Mouse (Mus musculus): Measurements from ENCODE around the gene Fcrlb.

Fcrlb gene

DNA sequence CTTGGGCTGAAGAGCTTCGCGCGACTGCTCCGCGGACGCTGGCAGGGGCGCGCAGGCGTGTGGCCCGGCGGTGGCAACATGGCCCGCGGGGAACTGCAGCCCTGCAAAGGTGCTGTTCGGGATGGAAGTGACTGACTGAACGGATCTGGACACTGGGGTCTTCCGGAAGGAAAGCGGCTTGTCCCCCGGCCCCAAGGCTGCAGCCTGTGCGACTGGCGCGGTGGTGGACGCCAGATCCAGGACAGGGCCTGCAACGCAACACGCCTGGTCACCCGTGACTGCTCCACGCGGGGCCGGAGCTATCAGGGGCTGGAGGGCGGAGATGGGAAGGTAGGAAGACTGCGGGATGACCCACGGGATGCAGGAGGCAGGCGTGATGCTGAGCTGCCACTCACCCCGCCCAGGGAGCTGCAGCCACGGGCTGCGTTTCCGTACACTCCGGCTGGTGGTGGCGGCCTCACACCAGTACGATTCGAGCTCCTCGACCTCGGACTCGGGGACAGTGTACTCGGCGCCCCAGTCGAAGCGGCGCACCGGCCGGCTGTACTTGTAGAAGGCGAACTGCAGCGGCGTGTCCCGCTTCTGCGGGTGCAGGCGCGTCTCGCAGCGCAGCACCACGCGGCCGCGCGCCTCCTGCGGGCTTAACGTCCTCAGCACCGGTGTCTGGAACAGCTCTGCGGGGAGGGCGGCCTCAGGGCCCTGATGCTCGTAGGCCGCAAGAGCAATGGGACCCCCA is 5.1 kb downstream of the Fcrlb start:
- no peak for DNase-seq (ENCODE audit: low read depth)

DNA sequence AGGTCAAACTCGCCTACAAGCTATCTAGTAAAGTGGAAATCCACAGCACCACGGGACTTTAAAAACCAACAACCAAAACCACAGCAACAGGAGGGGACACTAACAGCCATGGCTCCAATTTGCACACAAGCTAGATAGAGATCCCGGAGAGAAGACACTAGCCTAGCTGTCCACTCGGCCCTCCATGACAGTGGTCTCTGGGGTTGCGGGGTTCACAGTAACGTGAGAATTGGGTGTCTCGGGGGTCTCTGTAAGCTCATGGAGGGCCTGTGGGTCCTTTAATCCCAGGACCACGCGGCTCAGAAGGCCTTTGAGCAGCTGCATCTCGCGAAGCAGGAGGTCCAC is 5.7 kb downstream of the Fcrlb start:
- no peak for DNase-seq (ENCODE audit: low read depth)

DNA sequence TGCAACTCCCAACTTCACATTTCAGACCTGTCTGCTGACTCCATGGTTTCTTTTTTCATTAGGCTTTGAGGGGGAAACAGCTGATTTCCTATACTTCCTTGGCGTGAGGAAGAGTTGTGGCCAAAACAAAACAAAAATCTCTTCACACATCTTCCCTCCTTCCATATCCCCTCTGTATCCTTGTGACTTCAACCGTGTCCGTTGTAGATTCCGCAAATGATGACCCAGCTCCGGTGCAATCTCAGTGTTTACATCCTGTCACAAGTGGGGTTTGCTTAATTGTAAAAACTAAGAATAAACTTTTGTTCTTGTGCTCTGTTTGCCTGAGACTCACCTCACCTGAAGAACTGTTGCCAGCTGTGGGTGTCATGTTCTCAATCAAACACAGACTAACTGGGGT is 9.3 kb downstream of the Fcrlb start:
- no peak for DNase-seq (ENCODE audit: low read depth)

DNA sequence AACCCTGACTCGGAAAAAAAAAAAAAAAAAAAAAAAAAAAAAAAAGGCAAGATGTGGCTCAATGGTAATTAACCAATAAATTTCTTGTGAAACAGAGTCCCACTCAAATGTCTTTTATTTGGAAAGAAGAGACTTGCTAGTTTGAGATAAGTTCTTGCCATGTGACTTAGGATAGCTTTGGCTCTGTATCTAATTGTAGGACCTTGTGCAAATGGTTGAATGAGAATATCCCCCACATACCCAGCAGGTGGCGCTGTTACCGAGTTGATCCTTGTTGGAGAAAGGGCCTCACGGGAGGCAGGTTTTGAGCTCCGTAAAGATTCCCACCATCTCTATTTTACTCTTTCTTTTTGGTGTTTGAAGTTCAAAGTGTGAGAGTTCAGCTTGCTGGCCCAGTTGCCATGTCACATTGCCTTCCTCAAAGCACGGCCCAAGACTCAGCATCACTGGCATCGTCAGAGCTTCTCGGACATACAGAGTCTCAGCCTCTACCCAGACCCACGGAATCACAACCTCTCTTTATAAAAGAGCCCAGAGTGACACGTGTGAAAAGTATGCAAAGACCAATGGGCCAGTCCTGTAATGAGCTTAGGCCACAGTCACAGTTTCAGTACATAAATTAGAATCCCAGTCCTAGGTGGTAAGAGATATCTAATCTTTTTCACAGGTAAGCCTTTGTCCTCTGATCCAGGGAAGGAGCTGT is 11.1 kb downstream of the Fcrlb start:
- peak; percentile 51 for DNase-seq (ENCODE audit: low read depth)

DNA sequence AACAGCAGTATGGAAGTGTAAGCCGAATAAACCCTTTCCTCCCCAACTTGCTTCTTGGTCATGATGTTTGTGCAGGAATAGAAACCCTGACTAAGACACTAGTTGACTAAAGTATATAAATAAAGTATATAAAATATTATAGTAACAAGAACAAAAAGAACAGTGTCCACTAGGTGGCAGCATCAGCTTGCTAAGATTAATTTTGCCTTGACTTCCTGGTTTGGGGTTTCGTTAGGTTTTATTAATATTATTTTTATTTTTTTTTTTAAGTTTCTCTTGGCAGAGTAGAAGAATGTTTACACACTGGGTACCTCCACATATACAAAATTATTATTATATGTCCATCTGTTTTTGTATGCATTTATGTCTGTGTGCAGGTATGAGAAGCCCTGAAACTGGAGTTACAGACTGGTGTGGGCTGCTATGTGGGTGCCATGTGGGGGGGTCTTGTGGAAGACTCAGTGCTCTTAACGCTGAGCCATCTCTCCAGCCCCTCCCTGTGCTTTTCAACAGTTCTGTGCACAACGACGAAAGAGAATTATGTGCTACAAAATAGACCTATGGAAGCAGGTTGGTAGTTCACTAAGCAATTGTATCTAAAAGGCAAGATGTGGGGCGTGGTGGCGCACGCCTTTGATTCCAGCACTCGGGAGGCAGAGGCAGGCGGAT is 11.8 kb downstream of the Fcrlb start:
- no peak for DNase-seq (ENCODE audit: low read depth)

DNA sequence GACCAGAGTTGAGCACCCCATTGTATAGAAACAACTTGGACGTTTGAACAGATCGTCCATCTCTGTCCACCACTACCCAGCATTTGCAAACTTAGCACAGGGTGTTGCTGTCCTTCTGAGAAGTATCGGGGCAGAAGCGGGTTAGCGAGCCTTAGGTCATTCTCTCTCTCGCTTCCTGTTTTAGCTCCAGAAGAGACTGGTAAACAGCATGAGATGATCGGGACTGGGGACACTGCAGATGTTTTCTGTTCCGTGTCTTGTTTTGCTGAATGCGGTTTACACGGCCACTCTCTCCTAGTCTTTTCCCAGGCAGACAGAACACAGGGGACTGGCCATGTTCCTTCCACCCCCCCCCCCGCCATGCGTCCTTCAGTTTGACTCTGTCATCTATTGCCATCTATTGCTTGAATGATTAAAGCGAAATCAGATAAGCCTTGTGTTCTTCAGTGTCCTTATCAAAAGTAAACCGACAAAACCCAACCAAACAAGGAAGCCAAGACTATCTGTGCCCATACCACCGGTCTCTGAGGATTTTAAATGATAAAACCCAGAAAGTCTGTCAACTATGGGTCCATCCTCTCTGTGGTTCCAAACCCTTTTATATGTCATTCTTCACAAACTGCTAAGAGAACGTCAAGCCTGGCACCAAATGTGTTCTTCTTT is 14.2 kb downstream of the Fcrlb start:
- no peak for DNase-seq (ENCODE audit: low read depth)

DNA sequence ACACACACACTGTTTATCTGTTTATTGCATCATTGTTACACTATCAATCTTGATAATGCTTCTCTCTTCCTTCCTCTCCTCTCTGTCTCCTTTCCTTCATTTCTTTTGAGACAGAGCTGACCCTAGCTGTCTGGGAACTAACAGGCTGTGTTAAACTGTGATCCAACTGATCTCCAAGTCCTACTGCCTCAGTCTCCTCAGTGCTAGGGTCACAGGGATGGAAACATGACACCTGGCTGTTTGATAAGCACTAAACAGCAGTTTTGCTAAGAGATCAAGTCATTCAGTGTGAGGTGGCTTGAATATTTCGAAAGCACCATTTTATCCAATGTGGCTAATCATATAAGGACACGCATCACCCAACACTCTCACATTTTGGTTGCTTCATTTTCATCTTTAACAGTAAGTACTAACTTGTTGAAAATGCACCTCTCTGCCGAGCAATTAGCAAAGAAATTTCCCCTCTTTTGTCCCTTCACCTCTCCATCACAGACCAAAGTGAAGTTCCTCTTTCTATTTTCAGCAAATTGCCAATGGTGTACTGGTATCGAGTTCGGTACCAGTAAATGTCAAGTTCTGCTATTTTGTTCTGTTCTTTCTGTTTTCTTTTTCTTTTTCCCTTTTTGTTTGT is 16.0 kb downstream of the Fcrlb start:
- DNase-seq (ENCODE audit: low read depth), result no peak

DNA sequence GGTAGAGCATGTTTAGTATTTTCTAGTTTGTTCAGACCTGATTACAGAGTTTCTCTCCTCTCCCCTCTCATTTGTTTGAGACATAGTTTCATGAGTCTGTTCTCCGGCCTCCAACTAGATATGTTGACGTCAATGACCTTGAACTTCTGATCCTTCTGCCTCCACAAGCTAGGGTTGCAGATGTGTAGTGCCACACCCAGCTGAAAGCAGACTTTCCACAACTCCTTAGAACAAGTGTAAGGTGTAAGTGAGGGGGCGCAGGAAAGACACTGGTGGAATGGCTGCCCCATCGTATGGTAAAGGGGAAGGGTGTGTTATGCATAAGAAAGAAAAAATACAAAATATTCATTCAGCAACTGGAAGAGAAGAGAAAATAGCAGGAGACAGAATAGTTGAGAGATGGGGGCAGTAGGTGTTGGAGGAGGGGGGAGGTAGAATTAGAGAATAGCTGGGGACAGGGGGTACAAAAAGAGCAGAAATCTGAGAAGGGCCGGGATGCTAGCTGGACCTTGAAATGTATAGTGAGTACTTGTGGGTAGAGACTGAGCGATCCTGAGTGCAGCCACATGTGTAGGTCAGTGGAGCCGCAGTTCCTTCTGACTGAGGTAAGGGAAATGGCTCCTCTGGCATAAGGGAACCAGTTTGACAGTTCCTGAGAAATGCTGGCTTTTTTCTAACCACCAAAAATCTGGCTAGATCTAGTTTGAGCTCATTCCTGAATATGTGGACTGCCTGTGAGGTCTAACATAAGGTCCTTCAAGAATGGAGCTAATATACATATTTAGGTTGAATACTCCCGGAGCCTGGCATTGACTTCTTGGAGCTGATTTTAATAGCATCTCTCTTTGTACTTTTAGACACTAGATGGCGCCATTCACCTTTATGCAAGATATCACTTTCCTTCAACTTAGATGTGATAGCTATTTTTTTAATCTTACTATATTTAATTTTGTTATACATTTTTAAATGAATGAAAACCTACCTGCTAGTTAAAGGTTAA is 17.8 kb downstream of the Fcrlb start:
- DNase-seq (ENCODE audit: low read depth), result no peak

DNA sequence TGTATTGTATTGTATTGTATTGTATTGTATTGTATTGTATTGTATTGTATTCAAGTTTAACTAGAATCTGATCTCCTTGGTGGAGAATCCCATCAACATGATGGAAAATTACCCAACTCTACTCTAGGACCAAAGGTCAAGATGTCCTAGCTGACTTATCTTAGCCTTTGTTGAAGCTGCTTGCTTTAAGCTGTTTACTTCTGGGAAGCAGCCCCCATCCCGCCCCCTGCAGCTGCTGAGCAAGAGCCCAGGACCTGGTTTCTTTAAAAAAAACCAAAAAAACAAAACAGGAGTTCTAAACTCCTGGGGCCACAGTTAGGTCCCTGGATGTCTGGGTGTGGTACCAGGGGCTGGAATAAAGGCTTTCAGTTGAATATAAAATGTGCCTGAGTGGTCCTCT is 20.5 kb downstream of the Fcrlb start:
- DNase-seq (ENCODE audit: low read depth), result no peak

DNA sequence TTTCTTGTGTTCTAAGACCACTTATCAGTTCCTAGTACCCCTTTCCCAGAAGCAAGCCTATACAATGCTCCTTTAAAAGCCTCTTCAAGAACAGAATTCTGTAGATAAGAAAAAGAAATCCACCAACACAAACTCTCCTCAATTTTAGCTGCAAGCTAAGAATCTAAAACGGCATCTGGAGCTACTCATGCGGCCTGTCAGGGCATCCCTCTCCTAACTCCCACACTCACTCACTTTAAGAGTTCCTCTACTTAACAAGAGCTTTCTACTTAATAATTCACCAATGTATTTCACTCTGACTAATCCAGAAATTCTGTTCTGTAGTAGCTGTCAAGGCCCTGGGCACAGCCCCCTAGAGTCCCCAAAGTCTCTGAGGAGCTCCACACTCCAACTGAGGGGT is 21.1 kb downstream of the Fcrlb start:
- DNase-seq (ENCODE audit: low read depth), result no peak

DNA sequence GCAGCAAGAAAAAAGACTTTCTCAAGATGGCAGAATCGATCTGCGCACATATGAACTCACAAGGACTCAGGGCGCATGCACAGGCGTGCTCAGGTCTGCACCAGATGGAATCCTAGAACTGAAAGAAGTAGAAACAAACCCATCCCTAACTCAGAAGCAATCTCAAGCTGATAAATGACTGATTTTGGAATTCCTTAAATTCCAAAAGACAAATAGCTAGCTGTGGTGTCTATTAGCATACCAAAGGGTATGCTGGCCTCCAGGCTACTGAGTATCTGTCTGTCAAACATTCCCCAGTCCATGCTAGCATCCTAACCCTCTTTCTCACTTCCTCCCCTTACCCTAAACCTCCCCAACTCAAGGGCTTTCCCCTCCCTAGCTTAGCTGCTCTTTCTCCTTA is 23.4 kb downstream of the Fcrlb start:
- no peak for DNase-seq (ENCODE audit: low read depth)

DNA sequence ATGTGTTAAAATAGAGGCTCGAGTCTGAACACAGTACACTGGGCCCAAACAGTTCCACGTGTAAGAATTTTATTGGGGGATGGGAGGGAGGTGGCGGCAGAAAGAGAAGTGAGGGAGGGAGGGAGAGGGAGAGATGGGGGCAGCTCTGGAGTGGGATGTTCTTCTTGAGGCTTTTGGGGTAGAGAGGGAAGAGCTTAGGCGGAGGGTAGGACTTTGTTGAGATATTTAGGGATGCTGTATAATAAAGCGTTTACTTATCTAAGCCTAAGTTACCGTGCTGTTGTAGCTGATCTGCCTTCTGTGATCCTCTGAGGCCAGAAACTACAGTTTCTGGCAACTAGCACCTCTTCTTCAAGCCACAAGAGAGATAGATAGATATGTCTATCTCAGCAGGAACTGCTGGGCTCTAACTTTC is 26.7 kb downstream of the Fcrlb start:
- no peak for DNase-seq (ENCODE audit: low read depth)

DNA sequence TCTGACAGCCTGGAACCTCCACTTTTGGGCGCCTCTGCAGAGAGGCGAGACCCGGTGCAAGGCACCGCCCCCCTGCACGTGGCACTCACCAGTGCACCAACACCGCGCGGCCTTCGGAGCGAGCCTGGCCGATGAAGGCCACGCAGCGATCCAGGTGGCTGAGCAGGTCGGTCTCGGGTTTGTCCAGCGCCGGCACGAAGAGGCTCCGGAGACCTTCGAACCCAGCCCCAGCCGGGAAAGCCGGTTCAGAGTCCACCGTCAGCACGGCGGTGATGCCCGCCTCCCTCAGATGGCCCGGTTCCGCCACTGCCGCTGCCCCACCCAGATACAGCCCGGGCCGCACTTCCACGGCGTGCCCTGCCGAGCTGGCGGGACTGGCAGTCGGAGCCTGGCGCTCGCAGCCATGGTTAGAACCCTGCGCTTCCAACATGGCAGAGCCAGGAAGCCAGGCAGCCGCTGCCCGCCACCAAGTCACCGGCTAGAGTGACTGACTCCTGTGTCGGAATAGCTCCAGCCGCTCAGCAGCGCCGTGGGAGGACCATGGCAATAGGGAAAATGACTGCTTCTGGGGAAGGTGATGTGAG is 27.7 kb downstream of the Fcrlb start, which contains the start of the genes Gm26620 and Dusp12:
Gene Gm26620 (plus strand): TSS at position 88 of the 584 bp plus-strand sequence.
Gene Dusp12 (minus strand): TSS at position 563 of the 584 bp plus-strand sequence.
- peak; percentile 84 for DNase-seq (ENCODE audit: low read depth)

DNA sequence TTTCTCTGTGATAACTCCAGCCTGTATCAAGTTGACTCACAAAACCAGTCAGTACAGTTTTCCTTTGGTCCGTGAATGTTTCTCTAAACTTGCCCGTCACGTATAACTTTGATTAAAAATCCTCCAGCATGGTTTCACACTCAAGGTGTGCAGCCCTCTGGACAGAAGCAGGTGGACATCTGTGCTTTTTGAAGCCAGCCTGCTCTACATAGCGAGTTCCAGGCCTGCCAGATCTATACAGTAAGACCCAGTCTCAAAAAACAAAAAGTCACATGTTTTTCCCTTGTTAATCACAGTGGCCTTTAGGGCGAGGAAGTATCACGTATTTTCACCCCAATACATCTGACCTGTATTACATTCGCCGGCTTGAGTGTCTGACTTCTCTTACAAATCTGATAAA is 28.4 kb downstream of the Fcrlb start:
- no peak for DNase-seq (ENCODE audit: low read depth)

DNA sequence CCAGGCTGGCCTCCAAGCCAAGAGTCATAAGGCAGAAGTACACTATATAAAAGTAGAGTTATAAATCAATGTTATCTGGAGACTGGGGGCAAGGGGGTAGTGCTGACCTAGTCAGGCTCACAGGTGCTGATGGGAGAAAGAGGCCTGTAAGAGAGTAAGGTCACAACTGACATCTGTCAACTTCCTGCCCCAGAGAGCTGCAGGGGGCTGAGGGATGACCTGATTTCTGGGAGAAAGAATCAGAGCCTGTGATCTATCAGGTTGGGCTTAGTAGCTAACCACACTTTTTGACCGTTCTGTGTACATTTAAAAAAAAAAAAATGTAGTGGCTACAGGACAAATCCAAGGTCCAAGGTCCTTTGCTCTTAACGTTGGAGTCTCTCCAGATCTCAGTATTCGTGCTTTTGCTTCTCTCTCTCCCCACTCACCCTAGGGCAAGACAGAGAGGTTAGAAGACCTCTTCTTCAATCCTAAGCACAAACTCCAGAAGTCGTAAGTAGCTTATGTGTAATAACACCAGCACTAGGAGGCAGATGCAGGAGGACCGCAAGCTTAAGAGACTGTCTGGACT is 29.7 kb downstream of the Fcrlb start:
- DNase-seq (ENCODE audit: low read depth), result no peak

DNA sequence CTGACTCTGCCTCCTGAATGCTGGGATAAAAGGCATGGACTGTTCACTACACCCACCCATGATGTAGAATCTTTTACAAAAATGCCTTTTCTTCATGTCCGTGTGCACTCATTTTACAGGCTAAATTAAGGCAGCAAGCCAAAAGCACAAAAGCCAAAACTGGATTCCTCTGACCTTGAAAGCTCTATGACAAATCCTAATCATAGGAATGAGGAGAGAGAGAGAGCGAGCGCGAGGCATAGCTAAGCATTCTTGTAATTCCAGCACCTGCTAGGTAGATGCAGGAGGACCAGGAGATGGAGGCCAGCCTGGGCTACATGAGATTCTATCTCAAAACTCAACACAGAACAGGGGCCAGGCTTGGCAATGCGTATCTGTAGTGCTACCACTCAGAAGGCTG is 35.8 kb downstream of the Fcrlb start:
- DNase-seq (ENCODE audit: low read depth), result no peak

DNA sequence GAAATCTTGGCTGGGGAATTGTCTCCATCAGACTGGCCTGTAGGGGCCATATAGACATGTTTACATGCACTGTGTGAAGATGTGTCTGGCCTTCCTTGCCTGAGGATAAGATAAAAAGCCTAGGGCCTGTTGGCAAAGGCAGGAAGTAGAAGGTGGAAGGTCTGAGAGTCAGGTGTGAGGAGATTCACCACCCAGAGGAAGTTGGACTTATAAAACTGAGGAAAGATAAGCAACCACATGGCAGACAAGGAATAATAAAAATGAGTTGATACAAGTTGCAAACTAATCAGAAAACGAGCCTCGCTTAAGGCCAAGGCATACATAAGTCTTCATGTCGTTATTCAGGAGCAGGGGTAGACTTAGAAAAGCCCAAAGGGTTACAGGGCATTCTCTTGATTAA is 37.1 kb downstream of the Fcrlb start:
- DNase-seq (ENCODE audit: low read depth), result no peak

DNA sequence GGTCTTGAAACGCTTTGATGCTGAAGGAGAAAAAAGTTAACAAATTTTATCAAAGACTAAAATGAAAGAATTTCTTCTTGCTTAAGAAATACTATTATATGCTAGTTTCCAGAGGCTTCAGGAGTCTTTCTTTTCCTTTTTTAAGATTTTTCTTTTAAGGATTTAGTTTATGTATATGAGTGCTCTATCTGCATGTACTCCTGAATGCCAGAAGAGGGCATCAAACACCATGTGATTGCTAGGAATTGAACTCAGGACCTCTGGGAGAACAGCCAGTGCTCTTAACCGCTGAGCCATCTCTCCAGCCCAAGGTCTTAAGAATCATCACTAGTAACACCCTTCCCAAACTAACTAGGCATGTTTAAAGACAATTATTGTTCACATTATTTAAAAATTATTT is 40.8 kb downstream of the Fcrlb start:
- no peak for DNase-seq (ENCODE audit: low read depth)

DNA sequence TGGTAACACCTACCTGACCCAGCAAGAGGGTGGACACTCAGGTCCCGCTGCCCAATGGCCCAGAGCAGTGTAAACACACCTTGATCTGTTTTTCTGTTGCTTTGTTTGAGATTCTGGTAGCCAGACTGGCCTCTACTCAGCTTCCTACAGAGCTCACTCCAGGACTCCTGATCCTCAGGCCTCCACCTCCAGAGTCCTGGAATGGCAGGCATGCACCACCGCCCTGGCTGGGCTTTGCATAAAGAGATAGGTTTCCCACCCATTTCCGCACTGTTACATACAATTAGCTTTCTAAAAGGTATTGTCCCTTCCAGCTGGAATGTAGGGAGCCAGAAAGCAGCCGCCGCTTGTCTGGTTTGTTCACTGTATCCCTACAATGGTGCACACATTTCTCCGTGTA is 41.3 kb downstream of the Fcrlb start:
- DNase-seq (ENCODE audit: low read depth), result no peak

DNA sequence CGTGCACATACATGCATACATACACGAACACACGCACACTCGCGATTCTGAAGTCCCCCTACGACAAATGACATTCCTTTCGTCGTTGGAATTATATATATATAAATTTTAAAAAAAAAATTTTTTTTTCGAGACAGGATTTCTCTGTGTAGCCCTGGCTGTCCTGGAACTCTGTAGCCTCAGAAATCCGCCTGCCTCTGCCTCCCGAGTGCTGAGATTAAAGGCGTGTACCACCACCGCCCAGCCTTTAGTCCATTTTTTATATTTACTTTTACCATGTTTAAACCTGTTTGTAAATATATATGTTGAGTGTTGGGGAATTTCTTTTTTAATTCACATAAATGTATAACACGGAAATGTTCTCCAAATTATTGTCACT is 43.8 kb downstream of the Fcrlb start:
- DNase-seq (ENCODE audit: low read depth), result no peak

All from fibroblast of lung, adult 2 months (primary cell).